Mouse (Mus musculus) lung, postnatal 0 days (tissue): Measurements from ENCODE around the gene Als2cr12.

Experiments
- CTCF ChIP-seq: IDR thresholded peaks from 2 replicates; pipeline ENCODE4 v1.5.1; 2016; ENCODE audit warnings: antibody characterized with exemption, mild to moderate bottlenecking
- EP300 ChIP-seq: IDR thresholded peaks from 2 replicates; pipeline ENCODE4 v1.6.1; 2016; ENCODE audit warnings: antibody characterized with exemption, mild to moderate bottlenecking, control low read depth

GRCm38 (mm10) chr1:58698781-58699180 is 3.0 kb upstream of the Als2cr12 start:
- no peak for TF ChIP-seq CTCF
- TF ChIP-seq EP300 = no peak
